Mouse (Mus musculus): ENCODE data around the gene Zfp827.

Gene Zfp827

GRCm38 (mm10) chr8:79067812-79068630 lies 39.8 kb downstream of the Zfp827 start:
- no peak for DNase-seq

DNA sequence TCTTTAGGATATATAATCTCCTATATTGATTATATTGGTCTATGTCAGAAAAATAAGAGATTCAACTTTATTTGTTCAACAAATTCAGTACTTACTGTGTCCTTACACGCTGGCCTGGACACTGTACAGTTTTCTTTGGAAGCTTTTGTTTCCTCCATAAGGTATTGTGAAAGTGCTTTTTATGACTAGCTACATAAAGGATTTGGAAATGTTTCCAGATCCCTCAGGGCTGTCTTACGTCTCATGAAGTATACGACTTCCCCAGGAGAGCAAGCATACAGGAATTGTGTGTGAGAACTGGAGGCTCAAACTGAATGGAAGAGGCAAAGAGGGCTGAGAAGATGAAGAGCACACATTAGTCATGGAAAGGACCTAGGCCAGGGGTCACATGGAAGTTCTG lies 45.1 kb downstream of the Zfp827 start:
- no peak for DNase-seq

- DNase-seq, result no peak
Measured at GRCm38 (mm10) chr8:79074986-79075385, 46.7 kb downstream of the Zfp827 start.

DNA sequence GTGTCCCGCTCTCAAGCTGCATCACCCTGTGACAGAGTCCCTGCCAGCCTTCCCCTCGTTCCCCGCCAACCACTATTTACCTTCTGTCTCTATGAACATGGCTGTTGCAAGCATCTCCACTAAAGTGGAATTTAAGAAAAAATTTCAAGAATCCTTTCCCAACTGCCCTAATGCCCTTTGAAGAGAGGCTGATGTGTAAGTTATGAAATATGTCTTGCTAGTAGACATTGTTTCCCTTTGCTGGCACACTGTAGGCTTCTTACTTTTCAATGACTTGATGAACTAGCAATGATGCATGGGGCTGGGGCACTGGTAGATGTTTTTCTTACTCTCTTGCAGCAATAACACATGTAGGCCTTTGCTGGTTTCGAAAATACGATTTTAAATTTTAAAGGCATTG lies 49.0 kb downstream of the Zfp827 start:
- DNase-seq, result no peak

DNA sequence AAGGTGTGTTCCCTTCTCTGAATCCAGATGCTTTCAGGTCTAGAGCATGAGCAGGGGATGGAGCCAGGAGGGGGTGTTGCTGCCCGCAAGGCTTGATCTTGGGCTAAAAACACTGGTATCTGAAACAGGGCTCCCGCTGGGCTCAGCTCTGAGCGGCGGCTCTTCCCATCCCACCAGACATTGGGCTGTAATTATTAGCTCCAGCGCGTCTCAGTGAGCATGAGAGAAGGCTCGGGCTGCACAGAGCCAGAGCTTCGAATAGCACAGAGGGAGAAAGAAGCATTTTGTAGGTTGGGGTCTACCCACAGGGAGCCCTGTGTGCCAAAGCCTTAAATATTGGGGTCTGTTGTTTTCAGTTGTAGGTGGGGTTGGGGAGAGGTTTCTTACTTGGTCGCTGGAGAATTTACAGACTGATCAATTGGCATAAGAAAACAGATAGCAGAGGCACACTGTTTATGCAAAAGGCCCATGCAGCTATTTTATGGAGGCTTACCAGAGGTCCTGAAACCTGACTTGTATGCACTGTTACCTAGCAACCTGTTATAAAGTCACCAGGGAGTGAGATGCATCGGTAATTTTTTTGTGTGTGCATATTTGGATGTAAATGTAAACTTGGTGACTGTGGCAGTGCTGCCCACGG lies 50.4 kb downstream of the Zfp827 start:
- DNase-seq, result no peak

DNA sequence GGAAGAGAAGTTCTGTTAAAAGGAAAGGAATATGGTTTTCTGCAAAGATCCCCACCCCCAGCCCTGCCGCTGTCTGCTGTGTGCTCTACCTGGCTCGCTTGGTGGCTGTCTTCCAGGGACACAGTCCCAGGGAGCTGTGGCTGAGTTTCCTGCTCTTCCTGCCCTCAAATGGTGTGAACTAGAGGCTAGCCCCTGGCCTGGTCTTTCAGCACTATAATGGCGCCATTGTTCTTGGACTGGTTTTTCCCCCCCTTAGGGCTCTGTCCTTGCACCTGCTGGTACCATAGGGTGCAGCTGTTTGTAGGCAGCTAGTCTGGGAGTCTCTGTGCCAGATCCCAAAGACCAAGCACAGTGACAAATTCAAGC lies 50.9 kb downstream of the Zfp827 start:
- no peak for DNase-seq

DNA sequence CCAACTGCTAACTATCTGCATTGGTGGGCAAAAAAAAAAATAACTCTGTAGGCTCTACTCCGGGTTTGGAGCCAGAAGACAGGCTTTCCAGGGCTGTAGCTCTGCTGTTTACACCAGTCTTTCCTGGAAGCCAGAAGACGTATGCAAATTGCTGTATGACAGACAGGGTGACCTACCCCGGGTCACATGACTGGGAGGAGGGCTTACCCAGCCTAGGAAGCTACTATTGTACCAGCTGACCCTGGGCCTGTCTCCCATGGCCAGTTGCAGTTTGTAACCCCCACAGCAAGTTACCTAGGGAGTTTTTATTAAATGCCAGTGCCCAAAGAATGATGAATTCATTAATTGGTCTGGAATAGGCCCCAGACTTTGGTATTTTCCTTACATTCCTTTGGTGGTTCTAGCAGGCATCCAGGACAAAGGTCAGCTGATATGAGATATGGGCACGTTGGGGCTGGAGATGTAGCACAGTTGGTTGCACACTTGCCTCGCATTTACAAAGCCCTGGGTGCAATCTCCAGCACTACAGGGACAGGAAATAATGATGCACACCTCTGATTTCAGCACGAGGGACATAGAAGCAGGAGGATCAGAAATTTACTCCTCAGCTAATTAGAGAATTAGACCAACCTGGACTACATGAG lies 52.0 kb downstream of the Zfp827 start:
- no peak for DNase-seq

GRCm38 (mm10) chr8:79081333-79081732 lies 53.1 kb downstream of the Zfp827 start:
- DNase-seq, result no peak

- DNase-seq, result no peak
Measured at GRCm38 (mm10) chr8:79081955-79082354, 53.7 kb downstream of the Zfp827 start.

DNA sequence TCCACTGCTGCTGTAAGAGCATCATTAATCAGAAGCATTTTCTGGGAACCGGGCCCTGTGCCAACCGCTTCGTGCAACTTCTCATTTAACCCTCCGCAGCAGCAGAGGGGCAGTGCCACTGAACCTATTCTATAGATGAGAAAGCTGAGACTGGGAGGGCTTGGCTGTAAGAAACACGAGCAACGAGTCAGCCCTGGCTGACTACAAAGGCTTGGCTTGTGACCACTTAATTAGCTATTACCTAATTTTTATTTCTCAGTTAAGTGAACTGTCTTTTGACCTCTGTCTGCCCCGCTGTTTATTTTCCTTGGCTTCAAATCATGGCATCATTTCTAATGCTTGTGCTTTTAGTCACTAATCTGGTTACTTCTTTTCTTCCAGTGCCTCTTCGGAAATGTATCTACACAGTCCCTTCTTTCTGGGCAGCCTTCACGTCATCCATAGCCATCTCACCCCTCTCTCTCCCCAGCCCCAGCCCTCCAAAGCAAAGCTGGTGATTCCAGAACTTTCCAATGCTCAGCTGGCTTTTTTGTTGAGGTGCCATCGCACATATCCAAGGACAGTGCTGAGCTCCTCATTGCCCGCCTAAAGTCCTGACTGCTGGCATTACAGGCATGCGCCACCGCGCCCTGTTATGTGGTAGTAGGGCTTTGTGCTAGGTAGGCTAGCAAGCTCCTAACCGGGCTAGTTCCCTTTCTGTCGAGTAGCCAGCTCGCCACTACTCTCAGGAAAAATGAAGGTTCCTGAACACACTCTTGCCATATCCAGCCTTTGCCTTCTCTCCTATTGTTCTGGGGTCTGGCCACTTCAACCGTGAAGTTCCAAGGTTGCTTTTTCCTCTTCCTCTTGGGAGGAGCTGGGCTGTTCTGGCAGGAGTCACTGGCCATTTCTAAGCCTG lies 55.5 kb downstream of the Zfp827 start:
- DNase-seq, result no peak

DNA sequence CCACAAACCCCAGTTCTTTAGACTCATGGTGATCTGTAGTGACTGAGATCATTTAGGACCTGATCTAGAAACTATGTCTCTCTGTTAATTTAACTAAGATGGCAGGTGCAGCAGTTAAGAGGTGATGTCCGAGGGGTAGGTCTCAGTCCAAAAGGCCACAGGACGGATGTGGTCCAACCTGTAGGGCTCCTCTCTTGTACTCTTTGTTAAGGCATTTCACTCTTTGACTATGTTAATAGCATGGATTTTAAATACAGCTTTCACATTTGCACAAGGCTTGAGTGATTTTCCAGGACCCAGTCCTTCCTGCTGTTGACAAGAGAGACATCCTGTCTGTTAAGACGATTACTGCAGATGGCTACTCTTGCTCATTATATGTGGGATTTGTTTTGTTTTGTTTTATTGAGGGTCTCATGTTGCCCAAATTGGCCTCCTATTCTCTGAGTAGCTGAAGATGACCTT lies 56.2 kb downstream of the Zfp827 start:
- DNase-seq, result no peak

DNA sequence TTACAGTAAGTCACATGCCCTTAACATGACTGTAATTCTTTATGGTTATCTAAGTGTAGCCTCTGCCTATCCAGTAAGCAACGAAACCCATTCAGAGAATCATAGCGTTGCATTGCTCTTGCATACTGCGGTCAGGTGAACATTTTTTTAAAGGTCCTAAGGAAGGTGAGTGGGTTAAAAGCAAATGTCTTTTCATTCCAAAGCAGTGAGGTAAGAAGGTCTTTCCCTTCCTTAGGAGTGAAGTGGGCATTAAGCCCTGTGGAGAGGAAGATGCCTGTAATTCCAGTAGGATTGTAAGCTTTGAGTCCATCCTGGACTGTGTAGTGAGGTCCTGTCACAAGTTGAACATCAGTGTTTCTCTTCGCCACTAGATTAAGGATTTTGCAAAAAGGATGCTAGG lies 66.2 kb downstream of the Zfp827 start:
- no peak for DNase-seq

DNA sequence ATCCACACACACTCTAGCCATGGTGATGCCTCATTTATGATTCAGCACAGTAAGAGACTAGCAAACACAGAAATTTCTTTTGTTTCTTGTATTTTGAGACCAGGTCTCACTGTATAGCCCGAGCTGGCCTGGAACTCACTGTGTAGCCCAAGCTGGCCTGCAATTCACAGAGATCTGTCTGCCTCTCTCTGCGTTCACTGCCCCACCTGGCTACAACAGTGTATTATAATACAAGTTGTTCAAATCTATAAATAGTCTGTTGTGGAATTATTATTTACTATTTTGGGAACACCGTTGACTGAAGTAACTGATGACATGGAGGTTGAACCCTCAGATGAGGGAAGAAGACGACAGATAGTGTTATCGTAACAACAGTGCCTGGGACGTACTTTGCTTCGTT lies 66.9 kb downstream of the Zfp827 start:
- DNase-seq, result no peak

DNA sequence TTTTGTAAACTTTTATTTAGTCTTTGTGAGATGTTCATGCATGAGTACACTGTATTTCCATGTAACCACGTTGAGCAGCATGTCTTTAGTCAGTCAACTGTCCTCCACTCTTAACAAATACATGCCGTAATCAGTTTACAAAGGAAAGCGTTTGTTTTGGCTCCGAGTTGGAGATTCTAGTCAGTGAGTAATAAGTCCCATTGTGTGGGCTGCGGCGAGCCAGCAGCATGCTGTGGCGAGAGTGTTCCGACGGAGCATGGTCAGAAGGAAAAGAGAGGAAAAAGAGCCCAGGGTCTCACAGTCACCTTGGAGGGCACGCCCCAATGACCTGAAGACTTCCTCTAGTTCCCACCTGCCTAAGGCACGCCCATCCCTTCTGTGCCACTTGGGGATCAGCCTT lies 68.7 kb downstream of the Zfp827 start:
- DNase-seq, result no peak

GRCm38 (mm10) chr8:79102707-79103106 lies 74.5 kb downstream of the Zfp827 start:
- no peak for DNase-seq

DNA sequence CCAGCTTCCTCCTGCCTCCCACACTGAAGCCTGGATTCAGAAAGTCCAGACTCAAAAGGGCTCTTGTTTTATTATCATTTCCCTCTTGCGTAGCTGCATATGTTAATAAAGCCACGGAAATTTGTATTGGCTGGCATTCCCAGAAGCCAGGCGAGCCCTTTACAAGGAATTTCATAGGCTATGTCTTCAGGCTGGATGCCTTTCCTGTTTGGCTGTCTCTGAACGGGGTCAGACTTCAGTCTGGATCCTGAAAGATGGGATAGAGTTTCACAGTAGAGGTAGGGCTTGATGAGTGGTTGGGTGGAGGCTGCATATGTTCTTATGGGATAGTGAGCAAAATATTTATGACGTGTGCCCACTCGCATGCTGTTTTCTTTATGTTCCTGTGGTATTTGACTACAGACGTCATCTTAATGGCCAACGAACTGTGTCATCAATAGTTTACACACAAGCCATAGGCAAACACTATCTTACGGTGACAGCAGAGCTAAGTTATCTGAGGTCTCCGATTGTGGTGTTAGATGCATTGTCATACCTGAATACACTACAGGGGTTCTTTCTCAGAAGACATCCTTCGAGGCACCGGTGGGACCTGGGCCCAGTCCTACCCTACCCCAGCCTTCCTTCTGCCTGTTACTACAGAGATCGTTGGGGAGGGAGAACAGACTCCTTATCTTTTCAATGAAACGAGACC lies 75.1 kb downstream of the Zfp827 start:
- no peak for DNase-seq

DNA sequence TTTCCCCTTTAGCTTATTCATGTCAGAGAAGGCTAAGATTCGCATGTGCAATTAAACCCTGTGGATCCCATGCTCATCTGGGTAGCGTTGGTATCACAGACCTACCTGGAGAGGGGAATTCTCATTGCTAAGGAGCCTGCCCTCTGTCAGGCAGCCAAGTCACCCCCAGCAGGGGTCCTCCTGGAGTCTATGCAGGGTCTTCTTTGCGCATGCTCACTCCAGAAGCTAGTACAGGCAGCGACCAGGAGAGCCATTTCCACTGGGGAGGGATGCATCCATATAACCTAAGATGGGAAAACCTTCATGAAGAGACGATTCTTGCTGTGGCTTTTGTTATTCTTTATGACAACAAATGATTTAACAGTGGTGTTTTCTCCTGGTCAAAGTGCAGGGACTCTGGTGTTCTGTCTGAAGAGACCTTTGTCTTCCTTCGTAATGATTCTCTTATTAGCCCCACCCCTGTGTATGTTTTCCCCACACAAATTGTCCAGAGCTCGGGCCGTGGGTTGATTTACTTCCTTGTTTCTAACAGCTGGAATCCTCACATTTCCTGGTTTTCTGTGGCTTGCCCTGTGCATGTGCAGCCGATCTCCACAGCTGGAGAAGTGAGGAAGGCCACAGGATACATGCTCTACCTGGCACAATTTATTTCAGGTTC lies 75.8 kb downstream of the Zfp827 start:
- DNase-seq, result no peak

DNA sequence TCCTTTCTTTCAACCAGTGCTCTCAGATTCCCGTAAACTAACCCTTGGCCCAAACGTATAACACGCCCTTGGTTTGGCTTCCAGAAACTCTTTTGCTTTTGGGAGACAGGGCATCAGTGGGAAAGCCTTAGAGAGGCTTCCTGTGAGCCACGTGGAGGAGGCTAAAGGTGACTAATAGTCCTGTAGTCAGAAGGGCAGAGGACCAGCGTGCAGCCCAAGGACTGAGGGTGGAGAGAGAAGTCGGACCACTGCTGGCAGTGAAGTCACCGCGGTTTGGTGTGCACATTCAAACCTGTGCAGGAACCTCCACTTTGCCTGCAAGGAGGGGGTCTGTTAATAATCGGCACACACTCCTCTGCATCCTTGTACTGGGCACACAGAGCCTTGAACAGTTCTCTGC lies 76.4 kb downstream of the Zfp827 start:
- DNase-seq, result no peak

DNA sequence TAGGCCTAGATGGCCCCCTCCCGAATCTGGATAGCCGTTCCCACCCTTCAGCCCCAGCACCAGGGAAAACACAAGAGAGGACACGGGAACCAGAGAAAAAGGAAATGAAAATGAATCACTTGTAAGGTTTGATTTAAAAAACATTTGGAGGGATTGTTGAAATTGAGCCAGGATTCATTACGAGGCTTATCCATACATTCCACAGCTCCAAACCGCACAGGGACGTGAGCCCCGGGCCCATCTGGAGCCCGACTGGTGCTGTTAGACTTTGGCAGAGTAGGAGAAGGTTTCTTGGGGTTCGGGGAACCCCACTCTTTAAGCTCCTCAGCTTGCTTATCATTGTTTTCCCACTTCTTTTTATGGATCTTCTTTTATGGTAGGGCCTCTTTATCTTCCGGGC lies 76.9 kb downstream of the Zfp827 start:
- no peak for DNase-seq

- no peak for DNase-seq
Measured at GRCm38 (mm10) chr8:79111461-79111860, 83.2 kb downstream of the Zfp827 start.

- DNase-seq, result no peak
Measured at GRCm38 (mm10) chr8:79112480-79112879, 84.2 kb downstream of the Zfp827 start.

DNA sequence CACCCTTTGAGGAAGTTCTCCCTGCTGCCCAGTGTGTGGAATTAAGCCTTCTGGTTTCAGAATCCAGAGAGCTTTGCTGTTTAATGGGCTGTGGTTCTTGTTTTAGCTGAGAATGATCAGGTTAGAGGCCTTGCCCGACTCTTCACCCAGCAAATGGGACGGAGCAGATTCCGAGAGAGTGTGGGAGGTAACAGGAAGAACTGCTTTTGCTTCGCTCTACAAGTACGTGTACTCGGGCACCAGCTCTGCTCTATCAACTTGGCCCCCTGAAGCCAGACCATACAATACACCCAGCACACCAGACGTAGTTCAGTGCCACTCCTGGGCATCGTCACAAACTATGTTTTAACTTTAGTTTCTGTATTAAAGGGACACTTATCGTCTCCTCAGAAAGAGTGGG lies 85.3 kb downstream of the Zfp827 start:
- DNase-seq, result no peak

All from spleen, adult 18-20 months (tissue).